Mouse (Mus musculus) forebrain, embryonic 12.5 days (tissue): ENCODE measurements at regions not wholly inside any gene's neighbourhood (a gene's known extent, or its start where the extent isn't known, plus 50 kb on each side); places are given as distances from the start of the nearest gene placed in this dataset.

Experiments
- ATAC-seq: fragments of 200-750 bp; cut with Nextera tagmentation; 2 replicates; pipeline ENCODE4 v1.8.0; 2017; ENCODE audit warnings: moderate TSS enrichment; ENCODE audit not compliant: low FRiP score
- H3K27ac ChIP-seq: fragments of 300-500 bp; sonication (generic); 2 replicates; pipeline ENCODE4 v1.5.1; 2016; ENCODE audit warnings: mild to moderate bottlenecking
- H3K27me3 ChIP-seq: fragments of 300-500 bp; sonication (generic); 2 replicates; pipeline ENCODE4 v1.6.1; 2016; ENCODE audit warnings: mild to moderate bottlenecking
- H3K36me3 ChIP-seq: fragments of 300-500 bp; sonication (generic); replicated peaks from 2 replicates; pipeline ENCODE4 v1.6.1; 2016; ENCODE audit warnings: mild to moderate bottlenecking
- H3K4me1 ChIP-seq: fragments of 300-500 bp; sonication (generic); 2 replicates; pipeline ENCODE4 v1.6.1; 2016
- H3K4me2 ChIP-seq: fragments of 300-500 bp; sonication (generic); 2 replicates; pipeline ENCODE4 v1.6.1; 2016; ENCODE audit warnings: mild to moderate bottlenecking, moderate library complexity
- H3K4me3 ChIP-seq: fragments of 300-500 bp; sonication (generic); replicated peaks from 2 replicates; pipeline ENCODE4 v1.5.1; 2016; ENCODE audit warnings: mild to moderate bottlenecking
- H3K9ac ChIP-seq: fragments of 300-500 bp; sonication (generic); 2 replicates; pipeline ENCODE4 v1.6.1; 2016; ENCODE audit warnings: mild to moderate bottlenecking
- H3K9me3 ChIP-seq: fragments of 300-500 bp; sonication (generic); 2 replicates; pipeline ENCODE4 v1.6.1; 2016
- WGBS: fragments of 180-500 bp; shearing (Covaris S2); methylation state at CpG from one replicate; pipeline ENCODE4 v1.1.7; 2016; 5-methylcytosine and 5-hydroxymethylcytosine counted together

- H3K9ac ChIP-seq = no peak overlapping the region
- WGBS = 92% methylated on average over 3 of the region's 3 CpGs
- no peak overlapping the region for H3K4me3 ChIP-seq
- no peaks in the 10 kb centered on the region for H3K27me3 ChIP-seq
- no peak overlapping the region for H3K4me2 ChIP-seq
- H3K36me3 ChIP-seq = no peaks in the 10 kb centered on the region
- H3K4me1 ChIP-seq = no peaks in the 10 kb centered on the region
- ATAC-seq = no peak
- no peak overlapping the region for H3K27ac ChIP-seq
- 0 out of 2 replicates have a peak, but pooled peaks cover 9% of the 10 kb centered on the region for H3K9me3 ChIP-seq
These were observed 547.7 kb downstream of the Dok5 start for GRCm38 (mm10) chr2:171279319-171279718.

- Histone ChIP-seq H3K36me3 (no peaks in the 10 kb centered on the region), H3K4me1 (no peaks in the 10 kb centered on the region), H3K9me3 (no peaks in the 10 kb centered on the region), H3K27ac (no peak overlapping the region), H3K4me3 (no peak overlapping the region), H3K4me2 (no peak overlapping the region), H3K27me3 (no peaks in the 10 kb centered on the region), H3K9ac (no peak overlapping the region)
- 71% methylated on average over 10 of the region's 10 CpGs for WGBS
- no peak for ATAC-seq
These were observed 521.6 kb downstream of the Dok5 start for GRCm38 (mm10) chr2:171253194-171253593.

GRCm38 (mm10) chr2:171245391-171245790 lies 513.8 kb downstream of the Dok5 start:
- Histone ChIP-seq H3K4me1 (peaks cover 3% of the 10 kb centered on the region; the same call in 1 of the 2 replicates), H3K36me3 (no peaks in the 10 kb centered on the region), H3K4me3 (no peak overlapping the region), H3K27me3 (no peaks in the 10 kb centered on the region), H3K27ac (no peak overlapping the region), H3K4me2 (no peak overlapping the region), H3K9ac (no peak overlapping the region), H3K9me3 (no peaks in the 10 kb centered on the region)
- no peak for ATAC-seq
- 80% methylated on average over 4 of the region's 4 CpGs for WGBS

GRCm38 (mm10) chr2:171242356-171242755 lies 510.7 kb downstream of the Dok5 start:
- H3K4me1 ChIP-seq = no peaks in the 10 kb centered on the region; the same call in 1 of the 2 replicates
- H3K4me2 ChIP-seq = no peak overlapping the region
- WGBS = 70% methylated on average over 5 of the region's 5 CpGs
- no peak overlapping the region for H3K27ac ChIP-seq
- H3K9ac ChIP-seq = no peak overlapping the region
- H3K4me3 ChIP-seq = no peak overlapping the region
- H3K27me3 ChIP-seq = no peaks in the 10 kb centered on the region
- no peaks in the 10 kb centered on the region for H3K9me3 ChIP-seq
- no peaks in the 10 kb centered on the region for H3K36me3 ChIP-seq
- no peak for ATAC-seq

GRCm38 (mm10) chr2:171237276-171237960 lies 505.8 kb downstream of the Dok5 start:
- no peak overlapping the region for H3K4me2 ChIP-seq
- no peaks in the 10 kb centered on the region for H3K9me3 ChIP-seq
- H3K27ac ChIP-seq = no peak overlapping the region
- no peak for ATAC-seq
- H3K36me3 ChIP-seq = no peaks in the 10 kb centered on the region
- WGBS = 54% methylated on average over 8 of the region's 8 CpGs
- H3K4me3 ChIP-seq = no peak overlapping the region
- H3K27me3 ChIP-seq = no peaks in the 10 kb centered on the region
- H3K9ac ChIP-seq = no peak overlapping the region
- H3K4me1 ChIP-seq = no peaks in the 10 kb centered on the region

- no peak for ATAC-seq
- Histone ChIP-seq H3K36me3 (no peaks in the 10 kb centered on the region), H3K27ac (no peak overlapping the region), H3K27me3 (no peaks in the 10 kb centered on the region), H3K9ac (no peak overlapping the region), H3K4me3 (no peak overlapping the region), H3K9me3 (no peaks in the 10 kb centered on the region), H3K4me1 (no peaks in the 10 kb centered on the region), H3K4me2 (no peak overlapping the region)
These were observed 501.2 kb downstream of the Dok5 start for GRCm38 (mm10) chr2:171232812-171233211.

- Histone ChIP-seq H3K9me3 (no peaks in the 10 kb centered on the region), H3K4me1 (no peaks in the 10 kb centered on the region), H3K36me3 (no peaks in the 10 kb centered on the region), H3K27me3 (no peaks in the 10 kb centered on the region), H3K27ac (no peak overlapping the region), H3K9ac (no peak overlapping the region), H3K4me2 (no peak overlapping the region), H3K4me3 (no peak overlapping the region)
- ATAC-seq = no peak
- WGBS = 85% methylated on average over 7 of the region's 7 CpGs
These were observed 499.9 kb downstream of the Dok5 start for GRCm38 (mm10) chr2:171231288-171232050.

GRCm38 (mm10) chr2:171230536-171230935 lies 498.9 kb downstream of the Dok5 start:
- H3K4me2 ChIP-seq = no peak overlapping the region
- H3K4me1 ChIP-seq = no peaks in the 10 kb centered on the region
- no peaks in the 10 kb centered on the region for H3K27me3 ChIP-seq
- H3K4me3 ChIP-seq = no peak overlapping the region
- no peaks in the 10 kb centered on the region for H3K36me3 ChIP-seq
- WGBS = 82% methylated on average over 12 of the region's 12 CpGs
- no peaks in the 10 kb centered on the region for H3K9me3 ChIP-seq
- no peak overlapping the region for H3K27ac ChIP-seq
- no peak overlapping the region for H3K9ac ChIP-seq
- ATAC-seq = peak; percentile 20; the same call in 1 of the 2 replicates

- Histone ChIP-seq H3K4me1 (no peaks in the 10 kb centered on the region), H3K27me3 (no peaks in the 10 kb centered on the region), H3K4me3 (no peak overlapping the region), H3K9ac (no peak overlapping the region), H3K36me3 (no peaks in the 10 kb centered on the region), H3K27ac (no peak overlapping the region), H3K9me3 (no peaks in the 10 kb centered on the region), H3K4me2 (no peak overlapping the region)
- WGBS = 38% methylated on average over 3 of the region's 3 CpGs
- ATAC-seq = 0 out of 2 replicates have a peak, but pooled peaks have one; percentile 27
These were observed 496.6 kb downstream of the Dok5 start for GRCm38 (mm10) chr2:171228229-171228628.

GRCm38 (mm10) chr2:171213792-171214191 lies 482.2 kb downstream of the Dok5 start:
- H3K4me2 ChIP-seq = no peak overlapping the region
- WGBS = 51% methylated on average over 6 of the region's 6 CpGs
- no peak for ATAC-seq
- H3K4me3 ChIP-seq = no peak overlapping the region
- H3K9ac ChIP-seq = no peak overlapping the region
- no peaks in the 10 kb centered on the region for H3K36me3 ChIP-seq
- H3K27ac ChIP-seq = no peak overlapping the region
- H3K9me3 ChIP-seq = no peaks in the 10 kb centered on the region
- no peaks in the 10 kb centered on the region for H3K4me1 ChIP-seq
- no peaks in the 10 kb centered on the region for H3K27me3 ChIP-seq

- H3K27ac ChIP-seq = no peak overlapping the region
- WGBS = 79% methylated on average over 7 of the region's 7 CpGs
These were observed 464.9 kb downstream of the Dok5 start for GRCm38 (mm10) chr2:171196472-171196871.

GRCm38 (mm10) chr2:171192181-171192580 lies 460.6 kb downstream of the Dok5 start:
- WGBS = 44% methylated on average over 5 of the region's 5 CpGs
- H3K27ac ChIP-seq = no peak overlapping the region
- no peaks in the 10 kb centered on the region for H3K27me3 ChIP-seq

More at GRCm38 (mm10) chr2:171196472-171196871, 464.9 kb downstream of the Dok5 start:
- ATAC-seq = no peak
- peaks cover 9% of the 10 kb centered on the region; the same call in 1 of the 2 replicates for H3K9me3 ChIP-seq
- H3K4me3 ChIP-seq = no peak overlapping the region
- no peak overlapping the region for H3K4me2 ChIP-seq
- H3K36me3 ChIP-seq = no peaks in the 10 kb centered on the region
- no peak overlapping the region for H3K9ac ChIP-seq
- H3K27me3 ChIP-seq = no peaks in the 10 kb centered on the region
- H3K4me1 ChIP-seq = no peaks in the 10 kb centered on the region; the same call in 1 of the 2 replicates

More at GRCm38 (mm10) chr2:171192181-171192580, 460.6 kb downstream of the Dok5 start:
- Histone ChIP-seq H3K9me3 (peaks cover 9% of the 10 kb centered on the region; the same call in 1 of the 2 replicates), H3K4me2 (no peak overlapping the region), H3K4me3 (no peak overlapping the region), H3K4me1 (no peaks in the 10 kb centered on the region; the same call in 1 of the 2 replicates), H3K9ac (no peak overlapping the region), H3K36me3 (no peaks in the 10 kb centered on the region)
- no peak for ATAC-seq
